Mouse (Mus musculus): ENCODE measurements at regions not wholly inside any gene's neighbourhood (a gene's known extent, or its start where the extent isn't known, plus 50 kb on each side); places are given as distances from the start of the nearest gene placed in this dataset.

GRCm38 (mm10) chr10:54269785-54270184 is 193.4 kb upstream of the Man1a start:
- no peak for DNase-seq (ENCODE audit: low read depth)

DNA sequence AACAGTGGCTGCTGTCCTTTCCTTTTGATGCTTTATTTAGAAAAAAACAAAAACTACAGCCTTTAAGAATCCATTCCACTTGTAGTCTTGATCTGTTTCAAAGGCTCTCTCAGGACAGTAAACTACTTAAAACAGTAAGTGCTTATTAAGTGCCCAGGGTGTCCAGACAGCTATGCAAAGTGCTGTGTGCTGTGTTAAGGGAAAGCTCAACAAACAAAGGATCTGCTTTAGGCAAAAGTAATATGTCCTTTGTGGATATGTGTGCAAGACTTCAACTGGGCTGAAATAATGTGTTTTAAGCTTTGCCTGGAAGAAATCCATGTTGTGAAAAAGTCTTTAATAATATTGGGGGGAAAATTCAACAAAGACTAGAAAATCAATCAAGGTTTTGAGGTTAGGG is 192.9 kb upstream of the Man1a start:
- DNase-seq (ENCODE audit: low read depth): no peak

DNA sequence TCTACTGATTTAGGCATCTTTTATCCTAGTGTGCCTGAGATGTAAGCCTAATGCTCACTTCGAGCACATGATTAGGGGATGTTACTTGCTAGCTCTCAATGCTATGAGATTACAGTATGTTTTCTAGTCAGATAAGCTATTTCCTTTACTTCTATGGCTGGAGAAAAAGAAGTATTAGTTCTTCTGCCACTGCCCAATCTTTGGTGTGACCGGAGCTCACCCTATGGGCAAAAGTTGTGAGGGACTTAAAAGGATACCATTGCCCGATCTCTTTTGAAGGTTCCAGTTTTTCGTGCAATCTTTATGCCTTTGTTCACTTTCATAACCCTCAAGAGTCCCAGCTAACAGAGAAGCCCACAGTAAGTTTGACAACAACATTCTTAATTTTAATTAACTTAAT is 190.2 kb upstream of the Man1a start:
- DNase-seq (ENCODE audit: low read depth): no peak

DNA sequence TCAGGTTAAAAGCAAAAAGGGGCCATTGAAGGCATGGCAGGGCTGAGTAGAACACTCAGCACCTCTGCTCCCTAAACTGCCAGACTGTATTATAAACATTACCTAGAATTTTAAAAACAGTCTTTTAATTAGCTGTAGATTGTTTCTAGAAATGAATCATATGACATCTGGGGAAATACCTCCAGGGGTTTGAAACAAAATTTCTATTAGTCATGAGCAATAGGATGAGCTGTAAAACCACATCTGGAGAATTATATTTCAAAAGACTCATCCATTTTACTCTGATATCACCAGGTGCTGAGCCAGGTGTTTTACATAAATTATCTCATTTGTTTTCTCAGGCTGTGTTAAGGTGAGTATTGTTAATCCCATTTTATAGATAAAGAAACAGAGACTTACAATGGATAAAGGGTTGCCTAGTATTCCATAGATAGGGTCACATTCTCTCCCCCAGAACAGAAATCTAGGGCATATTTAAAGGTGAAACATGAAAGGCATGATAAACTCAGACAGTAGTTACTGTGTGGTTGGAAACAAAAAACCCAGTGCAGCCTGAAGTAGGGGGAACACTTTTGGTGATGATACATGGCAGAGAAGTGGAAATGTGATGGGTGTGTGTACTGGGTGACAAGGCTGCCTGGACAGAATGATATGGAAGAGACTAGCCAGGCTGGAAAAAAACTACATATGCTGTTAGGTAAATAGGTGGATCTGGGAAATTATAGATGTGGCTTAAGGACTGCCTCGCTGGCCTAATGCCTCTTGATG is 178.6 kb upstream of the Man1a start:
- no peak for DNase-seq (ENCODE audit: low read depth)

GRCm38 (mm10) chr10:54244995-54245394 is 168.6 kb upstream of the Man1a start:
- no peak for DNase-seq (ENCODE audit: low read depth)

GRCm38 (mm10) chr10:54202362-54202761 is 126.0 kb upstream of the Man1a start:
- no peak for DNase-seq (ENCODE audit: low read depth)

GRCm38 (mm10) chr10:54201727-54202126 is 125.3 kb upstream of the Man1a start:
- DNase-seq (ENCODE audit: low read depth): no peak

DNA sequence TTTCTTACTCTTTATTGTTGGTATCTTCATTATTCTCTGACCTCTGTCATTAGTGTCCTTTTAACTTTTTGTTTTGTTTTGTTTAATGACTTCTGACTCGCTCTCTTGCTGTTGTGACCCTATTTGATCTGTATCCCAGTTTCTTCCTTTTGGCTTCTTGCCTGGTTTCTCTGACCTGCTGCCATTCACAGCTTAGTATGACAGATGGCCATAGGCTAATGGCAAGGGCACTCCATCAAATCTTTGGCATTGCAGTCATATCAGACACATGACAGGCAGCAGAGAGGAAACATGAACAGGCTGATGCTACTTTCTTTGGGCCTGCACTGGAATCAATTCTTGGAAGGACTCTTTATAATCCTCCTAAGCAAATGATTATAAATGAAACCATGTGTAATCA is 106.3 kb upstream of the Man1a start:
- no peak for DNase-seq (ENCODE audit: low read depth)

DNA sequence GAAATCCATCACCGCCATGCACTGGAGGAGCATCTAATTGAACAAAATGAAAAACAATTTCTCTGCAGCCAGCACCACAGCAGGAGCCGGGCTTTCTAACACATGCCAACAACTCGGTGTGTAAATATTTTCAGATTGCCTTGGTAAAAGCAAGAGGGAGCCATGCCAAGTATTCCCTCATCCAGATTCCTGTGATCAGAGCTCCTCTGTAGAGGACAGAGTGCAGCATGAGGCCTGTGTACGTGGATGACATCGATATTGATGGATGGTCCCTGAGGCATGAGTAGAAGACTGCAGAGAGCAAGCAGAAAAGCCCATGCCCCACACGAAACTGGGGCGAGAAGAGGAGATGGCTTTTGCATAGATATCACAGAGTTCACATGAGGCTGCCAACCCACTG is 92.9 kb upstream of the Man1a start:
- peak; percentile 40 for DNase-seq (ENCODE audit: low read depth)

GRCm38 (mm10) chr10:54161091-54161742 is 84.8 kb upstream of the Man1a start:
- no peak for DNase-seq (ENCODE audit: low read depth)

- DNase-seq (ENCODE audit: low read depth): no peak
These were observed 77.5 kb upstream of the Man1a start for GRCm38 (mm10) chr10:54153928-54154327.

- DNase-seq (ENCODE audit: low read depth): no peak
These were observed 56.2 kb upstream of the Man1a start for GRCm38 (mm10) chr10:54132634-54133033.

Data from NIH3T3 (cell line).